Mouse (Mus musculus) stomach, postnatal 0 days (tissue): ENCODE results near the gene Zg16.

Experiments used
- CTCF ChIP-seq: IDR thresholded peaks from 2 replicates; pipeline ENCODE4 v1.5.1; 2016; ENCODE audit warnings: antibody characterized with exemption, low read depth, mild to moderate bottlenecking, moderate library complexity
- EP300 ChIP-seq: optimal IDR thresholded peaks from 2 replicates; pipeline ENCODE3; 2016; ENCODE audit warnings: antibody characterized with exemption

DNA sequence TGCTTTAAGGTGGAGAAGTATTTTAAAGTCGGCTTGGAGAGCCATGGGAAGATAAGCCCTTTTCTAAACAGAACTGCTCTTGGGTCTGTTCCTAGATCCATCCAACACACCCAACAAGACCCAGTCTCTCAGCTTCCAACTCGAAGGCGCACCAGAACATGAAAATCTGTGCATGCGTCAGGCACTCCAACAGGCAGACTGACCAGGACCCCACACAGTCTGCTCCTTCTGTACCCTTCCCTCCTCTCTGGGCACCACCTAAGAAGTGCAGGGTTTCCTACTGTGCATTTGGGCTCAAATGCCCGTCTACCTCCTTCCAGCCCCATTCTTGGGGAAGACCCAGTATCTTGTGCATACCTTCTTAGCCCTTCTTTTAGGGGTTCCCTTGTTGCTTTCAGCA, 66.6 kb downstream of the Zg16 start:
- TF ChIP-seq CTCF (no peak), EP300 (no peak)
